Mouse (Mus musculus) liver, postnatal 0 days (tissue): ENCODE results near the gene Smg6.

Experiments
- CTCF ChIP-seq: sonication (generic); IDR thresholded peaks from 2 replicates; pipeline ENCODE4 v1.5.1; 2016; ENCODE audit warnings: antibody characterized with exemption, low read depth
- EP300 ChIP-seq: IDR thresholded peaks from 2 replicates; pipeline ENCODE4 v1.6.1; 2016; ENCODE audit warnings: antibody characterized with exemption, low read depth, mild to moderate bottlenecking

DNA sequence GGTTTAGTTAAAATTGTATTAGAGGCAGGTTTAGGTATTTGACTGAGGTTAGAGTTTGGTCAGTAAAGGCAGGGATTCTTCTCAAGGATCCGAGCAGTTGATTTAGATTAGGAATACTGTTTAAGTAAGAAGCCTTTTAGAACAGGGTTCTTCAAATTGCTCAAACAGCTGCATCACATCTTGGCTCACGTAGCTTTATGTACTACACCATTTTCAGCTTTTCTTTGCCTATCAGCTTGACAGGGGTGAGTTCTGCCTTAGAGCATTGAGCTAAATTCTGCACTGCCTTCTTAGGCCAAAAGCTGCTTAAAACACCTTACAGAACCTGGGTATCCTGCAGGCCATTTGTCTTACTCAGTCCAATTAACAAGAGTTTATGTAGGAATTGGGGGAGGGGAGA lies 92.2 kb downstream of the Smg6 start:
- TF ChIP-seq EP300 (no peak), CTCF (no peak)
